In genomic region chr15:42069072-42069471, GRCm38 (mm10) we compare ENCODE assay signal across 14 mouse cellular contexts.
DNase-seq lines count a peak whose midpoint lies in the region; ATAC-seq lines count a peak whose summit lies in the region.
"Had no signal": no experiment of that assay in that cellular context is flagged by ENCODE, and none has a peak within 500 bp of the region (broad histone marks: within the 10 kb centered on the region; RNA-seq: fewer than 3 reads in every experiment).

No protein-coding gene starts in this region.

- DNase-seq in forebrain, embryonic 10.5 days (ENCODE audit: extremely low spot score, low spot score): no peak
- peak; percentile 40 for DNase-seq in left cerebral cortex, postnatal 4 days
- no peak for DNase-seq in left cerebral cortex, postnatal 14 days (ENCODE audit: low spot score in 2 of 2)
- DNase-seq in embryonic facial prominence, embryonic 10.5 days (ENCODE audit: low spot score): peak; percentile 39
- no peak for DNase-seq in thymus, postnatal 14 days
- no peak for DNase-seq in urinary bladder, postnatal 14 days (ENCODE audit: low spot score)
- DNase-seq: right cerebral cortex, postnatal 4 days; thymus, postnatal 36 days had no signal

- no peaks in the 10 kb centered on the region for H3K36me3 ChIP-seq in forebrain, embryonic 13.5 days (ENCODE audit: poor library complexity, severe bottlenecking)
- no peaks in the 10 kb centered on the region for H3K36me3 ChIP-seq in forebrain, embryonic 10.5 days (replicated peaks)
- no peaks in the 10 kb centered on the region for H3K36me3 ChIP-seq in embryonic facial prominence, embryonic 10.5 days (replicated peaks)
- H3K36me3 ChIP-seq in midbrain, embryonic 15.5 days (replicated peaks): no peaks in the 10 kb centered on the region
- H3K36me3 ChIP-seq: liver, embryonic 12.5 days; stomach, embryonic 15.5 days had no signal

- H3K4me1 ChIP-seq in forebrain, embryonic 13.5 days: peaks cover 9% of the 10 kb centered on the region
- H3K4me1 ChIP-seq in forebrain, embryonic 10.5 days: peaks cover 13% of the 10 kb centered on the region
- peaks cover 10% of the 10 kb centered on the region; the same call in 1 of the 2 replicates for H3K4me1 ChIP-seq in embryonic facial prominence, embryonic 10.5 days
- peaks cover 3% of the 10 kb centered on the region; the same call in 1 of the 2 replicates for H3K4me1 ChIP-seq in midbrain, embryonic 15.5 days
- H3K4me1 ChIP-seq: liver, embryonic 12.5 days; stomach, embryonic 15.5 days had no signal

- WGBS in forebrain, embryonic 13.5 days: 62% methylated on average over 3 of the region's 3 CpGs
- 61% methylated on average over 3 of the region's 3 CpGs for WGBS in forebrain, embryonic 10.5 days
- WGBS in embryonic facial prominence, embryonic 10.5 days: 54% methylated on average over 3 of the region's 3 CpGs
- WGBS in midbrain, embryonic 15.5 days: 62% methylated on average over 3 of the region's 3 CpGs

- H3K4me3 ChIP-seq in forebrain, embryonic 13.5 days: no peak overlapping the region
- H3K4me3 ChIP-seq in forebrain, embryonic 10.5 days: no peak overlapping the region
- no peak overlapping the region for H3K4me3 ChIP-seq in embryonic facial prominence, embryonic 10.5 days
- H3K4me3 ChIP-seq in midbrain, embryonic 15.5 days: no peak overlapping the region
- H3K4me3 ChIP-seq: liver, embryonic 12.5 days; stomach, embryonic 15.5 days had no signal

- intact Hi-C loops in left cerebral cortex, postnatal 4 days (cut with DNase I): no loop called here
- intact Hi-C loops in left cerebral cortex, postnatal 14 days (cut with DNase I): no loop called here

- no peaks in the 10 kb centered on the region for H3K27me3 ChIP-seq in forebrain, embryonic 13.5 days
- no peaks in the 10 kb centered on the region for H3K27me3 ChIP-seq in forebrain, embryonic 10.5 days (ENCODE audit: poor library complexity, severe bottlenecking)
- no peaks in the 10 kb centered on the region for H3K27me3 ChIP-seq in embryonic facial prominence, embryonic 10.5 days (replicated peaks; ENCODE audit: low read depth, poor library complexity, severe bottlenecking)
- H3K27me3 ChIP-seq in midbrain, embryonic 15.5 days (replicated peaks): no peaks in the 10 kb centered on the region
- H3K27me3 ChIP-seq: liver, embryonic 12.5 days; stomach, embryonic 15.5 days had no signal

- no peak overlapping the region for H3K4me2 ChIP-seq in forebrain, embryonic 13.5 days
- H3K4me2 ChIP-seq in midbrain, embryonic 15.5 days: no peak overlapping the region
- H3K4me2 ChIP-seq: liver, embryonic 12.5 days; stomach, embryonic 15.5 days had no signal

- peak; percentile 57 for ATAC-seq in forebrain, embryonic 13.5 days
- 0 out of 2 replicates have a peak, but pooled peaks have one; percentile 45 for ATAC-seq in midbrain, embryonic 15.5 days (replicated peaks)
- ATAC-seq: inflammation-experienced regulatory T-cells, adult 6 months; liver, embryonic 12.5 days; lung, postnatal 0 days had no signal

- H3K9me3 ChIP-seq in forebrain, embryonic 13.5 days (replicated peaks): no peaks in the 10 kb centered on the region
- no peaks in the 10 kb centered on the region for H3K9me3 ChIP-seq in forebrain, embryonic 10.5 days
- no peaks in the 10 kb centered on the region for H3K9me3 ChIP-seq in embryonic facial prominence, embryonic 10.5 days
- no peaks in the 10 kb centered on the region for H3K9me3 ChIP-seq in midbrain, embryonic 15.5 days
- H3K9me3 ChIP-seq: liver, embryonic 12.5 days; stomach, embryonic 15.5 days had no signal

- H3K27ac ChIP-seq in forebrain, embryonic 13.5 days: no peak overlapping the region
- H3K27ac ChIP-seq in forebrain, embryonic 10.5 days: no peak overlapping the region
- H3K27ac ChIP-seq in embryonic facial prominence, embryonic 10.5 days (replicated peaks): no peak overlapping the region
- H3K27ac ChIP-seq in midbrain, embryonic 15.5 days: no peak overlapping the region
- H3K27ac ChIP-seq: liver, embryonic 12.5 days; stomach, embryonic 15.5 days had no signal

- no peak overlapping the region for H3K9ac ChIP-seq in forebrain, embryonic 13.5 days
- H3K9ac ChIP-seq in midbrain, embryonic 15.5 days: no peak overlapping the region
- H3K9ac ChIP-seq: liver, embryonic 12.5 days; stomach, embryonic 15.5 days had no signal

Comparison
In these comparisons a context has a peak if more than half of its experiments do, and no peak if none do; other contexts are left out.
1. DNase-seq: peak in left cerebral cortex, postnatal 4 days (single experiment) and embryonic facial prominence, embryonic 10.5 days (single experiment); none in forebrain, embryonic 10.5 days (single experiment), left cerebral cortex, postnatal 14 days (0 of 2), thymus, postnatal 14 days (single experiment) and urinary bladder, postnatal 14 days (single experiment).